Mouse (Mus musculus) midbrain, postnatal 0 days (tissue): ENCODE data around the gene 2610507B11Rik. TPM values are rescaled to one million over a fixed set of nuclear protein-coding genes. Genes with fewer than 3 reads are reported as not detected.

Source experiments
- ATAC-seq: fragments of 200-750 bp; cut with Nextera tagmentation; 2 replicates; pipeline ENCODE4 v1.8.0; 2017; ENCODE audit warnings: moderate number of reproducible peaks, mild to moderate bottlenecking, moderate TSS enrichment, moderate library complexity; ENCODE audit not compliant: low FRiP score
- DNase-seq: peaks from one replicate; pipeline ENCODE4 v3.0.0-alpha.2; 2015; ENCODE audit warnings: low spot score
- H3K27ac ChIP-seq: fragments of 300-500 bp; sonication (generic); 2 replicates; pipeline ENCODE4 v1.5.1; 2014; ENCODE audit warnings: low read depth, mild to moderate bottlenecking, low read length, mixed read lengths
- H3K27me3 ChIP-seq: fragments of 300-500 bp; sonication (generic); 2 replicates; pipeline ENCODE4 v1.6.1; 2014; ENCODE audit warnings: low read length, control low read depth, mixed read lengths; ENCODE audit not compliant: insufficient read depth
- H3K36me3 ChIP-seq: fragments of 300-500 bp; sonication (generic); 2 replicates; pipeline ENCODE4 v1.6.1; 2014; ENCODE audit warnings: low read length, control low read depth, mixed read lengths; ENCODE audit not compliant: insufficient read depth
- H3K4me1 ChIP-seq: fragments of 300-500 bp; sonication (generic); 2 replicates; pipeline ENCODE4 v1.6.1; 2014; ENCODE audit warnings: mild to moderate bottlenecking, control low read depth, antibody characterized with exemption, low read length, mixed read lengths; ENCODE audit not compliant: insufficient read depth
- H3K4me2 ChIP-seq: fragments of 300-500 bp; sonication (generic); 2 replicates; pipeline ENCODE4 v1.6.1; 2014; ENCODE audit warnings: low read depth, mild to moderate bottlenecking, low read length, mixed read lengths; ENCODE audit not compliant: poor library complexity, severe bottlenecking
- H3K4me3 ChIP-seq: fragments of 300-500 bp; sonication (generic); 2 replicates; pipeline ENCODE4 v1.5.1; 2014; ENCODE audit warnings: low read depth, mild to moderate bottlenecking, low read length, moderate library complexity
- H3K9ac ChIP-seq: fragments of 300-500 bp; sonication (generic); replicated peaks from 2 replicates; pipeline ENCODE4 v1.6.1; 2014; ENCODE audit warnings: mild to moderate bottlenecking, low read length, moderate library complexity, mixed read lengths; ENCODE audit not compliant: poor library complexity, severe bottlenecking
- H3K9me3 ChIP-seq: fragments of 300-500 bp; sonication (generic); 2 replicates; pipeline ENCODE4 v1.6.1; 2016; ENCODE audit warnings: low read length, control low read depth
- CTCF ChIP-seq: IDR thresholded peaks from 2 replicates; pipeline ENCODE4 v1.5.1; 2016; ENCODE audit warnings: antibody characterized with exemption, mild to moderate bottlenecking
- WGBS: fragments of 180-500 bp; shearing (Covaris S2); extraction: QIAGEN DNeasy Blood & Tissue Kit; methylation state at CpG from one replicate; pipeline ENCODE4 v1.1.7; 2014; 5-methylcytosine and 5-hydroxymethylcytosine counted together
- polyA plus RNA-seq: library from polyadenylated mRNA; unstranded; fragments of >200 nt; fragmentation: Nextera tagmentation; extraction: Ambion mirVana; gene quantifications from 2 replicates; pipeline ENCODE4 v1.2.1, GENCODE M21; 2015
- total RNA-seq: library from RNA; depleted of rRNA; stranded (reverse); fragments of >200 nt; gene quantifications from 2 replicates; pipeline ENCODE4 v1.2.3, GENCODE M21; 2014

The 2610507B11Rik gene
- total and polyA plus RNA-seq, 2 experiments from 2014 or later: 49.2 to 71.4 TPM

DNA sequence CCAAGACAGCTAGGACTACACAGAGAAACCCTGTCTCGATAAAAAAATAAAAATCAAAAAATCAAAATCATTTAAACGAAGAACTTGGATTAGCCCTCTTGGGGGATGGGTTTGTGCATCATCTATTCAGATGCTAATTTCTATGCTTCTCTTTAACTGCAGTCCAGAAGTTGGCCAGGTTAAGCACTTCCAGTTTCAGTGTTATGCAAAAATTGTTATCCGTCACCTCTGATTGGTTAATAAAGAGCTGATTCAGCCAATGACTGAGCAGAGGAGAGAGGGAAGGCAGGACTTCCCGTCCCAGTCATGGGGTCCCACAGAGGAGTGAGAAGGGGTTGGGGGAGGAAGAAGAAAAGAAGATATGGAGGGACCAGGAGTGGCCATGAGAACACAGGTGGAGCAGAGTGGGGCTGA, 13.8 kb upstream of the 2610507B11Rik start:
- H3K4me1 ChIP-seq: peaks cover 20% of the 10 kb centered on the region

DNA sequence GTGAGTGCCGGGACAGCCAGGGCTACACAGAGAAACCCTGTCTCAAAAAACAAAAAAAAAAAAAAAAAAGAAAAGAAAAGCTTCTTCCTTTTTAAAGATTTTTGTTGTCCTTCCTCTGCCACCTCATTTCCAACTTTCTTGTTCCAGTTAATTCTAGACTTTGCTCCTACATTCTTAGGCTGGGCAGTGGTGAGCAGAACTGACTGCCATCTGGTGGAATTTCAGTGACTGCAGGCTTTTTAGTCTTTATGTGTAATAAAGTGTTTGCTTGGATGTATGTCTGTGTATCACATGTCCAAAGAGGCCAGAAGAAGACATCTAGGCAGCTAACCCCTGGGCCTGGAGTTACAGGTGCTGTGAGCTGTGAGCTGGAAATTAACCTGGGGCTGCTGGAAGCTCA, 4.9 kb upstream of the 2610507B11Rik start:
- no peaks in the 10 kb centered on the region for H3K27me3 ChIP-seq
- no peak overlapping the region for H3K9ac ChIP-seq
- no peak for ATAC-seq
- peak; percentile 10 for DNase-seq
- peaks cover 16% of the 10 kb centered on the region for H3K36me3 ChIP-seq
- H3K4me2 ChIP-seq: no peak overlapping the region
- peak; percentile 61 for TF ChIP-seq CTCF
- no peaks in the 10 kb centered on the region for H3K9me3 ChIP-seq
- no peaks in the 10 kb centered on the region for H3K4me1 ChIP-seq
- H3K4me3 ChIP-seq: no peak overlapping the region
- WGBS: 100% methylated on average over 1 of the region's 1 CpGs
- no peak overlapping the region for H3K27ac ChIP-seq

More for the DNA sequence above, 13.8 kb upstream of the 2610507B11Rik start:
- Histone ChIP-seq H3K9ac (no peak overlapping the region), H3K9me3 (no peaks in the 10 kb centered on the region), H3K4me2 (no peak overlapping the region), H3K27ac (no peak overlapping the region), H3K36me3 (peaks cover 13% of the 10 kb centered on the region), H3K27me3 (no peaks in the 10 kb centered on the region), H3K4me3 (no peak overlapping the region)
- WGBS: 61% methylated on average over 4 of the region's 4 CpGs
- no peak for TF ChIP-seq CTCF
- DNase-seq (no peak), ATAC-seq (no peak)

DNA sequence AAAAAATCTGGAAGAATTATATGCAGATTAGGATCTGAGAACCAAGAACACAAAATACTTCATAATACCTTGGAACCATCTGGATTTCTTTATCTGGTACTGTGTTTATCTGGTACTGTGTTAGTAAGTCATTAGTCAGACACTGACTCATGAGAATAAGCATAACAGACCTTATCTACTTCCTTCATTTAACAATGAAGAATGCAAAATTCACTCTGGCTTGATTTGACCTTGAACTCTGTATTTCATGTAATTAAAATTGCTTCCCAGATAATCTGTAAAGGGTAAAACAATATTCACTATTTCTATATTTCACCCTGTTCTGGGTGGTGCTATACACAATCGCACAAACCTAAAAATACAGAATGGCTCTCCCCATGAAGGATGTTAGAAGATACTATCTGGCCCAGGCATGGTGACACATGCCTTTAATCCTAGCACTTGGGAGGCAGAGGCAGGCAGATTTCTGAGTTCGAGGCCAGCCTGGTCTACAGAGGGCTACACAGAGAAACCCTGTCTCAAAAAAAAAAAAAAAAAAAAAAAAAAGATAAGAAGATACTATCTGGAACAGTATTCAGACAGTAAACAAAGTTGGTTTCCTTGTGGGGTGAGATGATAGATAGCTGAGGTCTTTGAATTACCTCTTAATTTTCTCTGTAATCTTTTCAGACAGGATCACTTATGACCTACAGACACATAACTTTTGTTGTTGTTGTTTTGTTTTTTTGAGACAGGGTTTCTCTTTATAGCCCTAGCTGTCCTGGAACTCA, 878 bp upstream of the 2610507B11Rik start:
- H3K9ac ChIP-seq: 0 out of 2 replicates have a peak overlapping the region, but pooled peaks have one; percentile 84
- H3K27me3 ChIP-seq: no peaks in the 10 kb centered on the region
- DNase-seq (no peak), ATAC-seq (no peak)
- peak overlapping the region; percentile 76 for H3K4me3 ChIP-seq
- H3K4me1 ChIP-seq: no peaks in the 10 kb centered on the region
- no peaks in the 10 kb centered on the region for H3K9me3 ChIP-seq
- peaks cover 17% of the 10 kb centered on the region for H3K36me3 ChIP-seq
- peak overlapping the region; percentile 67; the same call in 1 of the 2 replicates for H3K4me2 ChIP-seq
- no peak overlapping the region for H3K27ac ChIP-seq
- TF ChIP-seq CTCF: no peak
- WGBS: 95% methylated on average over 2 of the region's 2 CpGs

DNA sequence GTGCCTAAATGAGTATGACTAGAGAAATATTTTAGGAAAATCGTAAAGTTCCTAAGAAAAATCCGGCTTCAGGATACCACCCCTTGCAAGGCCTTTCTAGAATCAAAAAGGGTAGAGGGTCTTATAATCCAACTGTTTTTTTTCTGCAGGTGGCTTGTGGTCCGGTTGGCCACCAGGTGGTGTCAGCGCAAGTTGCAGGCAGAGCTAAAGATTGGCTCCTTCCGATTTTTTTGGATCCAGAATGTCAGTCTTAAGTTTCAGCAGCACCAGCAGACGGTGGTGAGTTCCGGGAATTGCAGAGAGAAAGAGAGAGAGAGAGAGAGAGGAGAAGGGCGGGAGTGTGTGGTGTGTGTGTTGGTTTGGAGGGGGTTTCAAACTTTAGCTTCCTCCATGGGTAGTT, 998 bp downstream of the 2610507B11Rik start:
- peak; percentile 81 for TF ChIP-seq CTCF
- H3K4me3 ChIP-seq: peak overlapping the region; percentile 76
- DNase-seq: peak; percentile 89
- H3K9me3 ChIP-seq: no peaks in the 10 kb centered on the region
- H3K27ac ChIP-seq: 0 out of 2 replicates have a peak overlapping the region, but pooled peaks have one; percentile 18
- peak overlapping the region; percentile 67 for H3K4me2 ChIP-seq
- H3K27me3 ChIP-seq: no peaks in the 10 kb centered on the region
- H3K36me3 ChIP-seq: peaks cover 32% of the 10 kb centered on the region
- H3K4me1 ChIP-seq: no peaks in the 10 kb centered on the region
- no peak overlapping the region for H3K9ac ChIP-seq
- 3% methylated on average over 8 of the region's 8 CpGs for WGBS
- ATAC-seq: no peak

DNA sequence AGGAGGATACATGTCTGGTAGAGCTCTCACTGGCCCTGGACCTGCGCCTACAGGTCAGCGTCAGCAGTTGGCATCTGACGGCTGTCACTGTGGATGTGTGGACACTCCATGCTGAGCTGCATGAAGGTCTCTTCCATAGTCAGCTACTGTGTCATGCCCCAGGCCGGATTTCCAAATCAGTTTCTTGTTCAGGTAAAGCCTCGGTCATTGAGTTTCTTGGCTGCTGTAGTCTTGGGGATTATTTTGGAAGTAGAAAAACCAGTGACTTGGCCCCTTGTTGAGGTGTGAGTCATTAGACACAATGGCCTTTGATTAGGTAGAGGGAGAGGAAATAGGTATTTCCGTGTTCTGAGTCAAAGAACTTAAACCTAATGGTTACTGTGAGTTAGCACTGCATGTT, 4.0 kb downstream of the 2610507B11Rik start:
- Histone ChIP-seq H3K4me2 (no peak overlapping the region), H3K4me3 (no peak overlapping the region), H3K9ac (no peak overlapping the region), H3K27ac (no peak overlapping the region), H3K27me3 (no peaks in the 10 kb centered on the region), H3K36me3 (peaks cover 57% of the 10 kb centered on the region), H3K4me1 (no peaks in the 10 kb centered on the region), H3K9me3 (no peaks in the 10 kb centered on the region)
- no peak for ATAC-seq
- no peak for TF ChIP-seq CTCF
- WGBS: 94% methylated on average over 6 of the region's 6 CpGs
- no peak for DNase-seq

DNA sequence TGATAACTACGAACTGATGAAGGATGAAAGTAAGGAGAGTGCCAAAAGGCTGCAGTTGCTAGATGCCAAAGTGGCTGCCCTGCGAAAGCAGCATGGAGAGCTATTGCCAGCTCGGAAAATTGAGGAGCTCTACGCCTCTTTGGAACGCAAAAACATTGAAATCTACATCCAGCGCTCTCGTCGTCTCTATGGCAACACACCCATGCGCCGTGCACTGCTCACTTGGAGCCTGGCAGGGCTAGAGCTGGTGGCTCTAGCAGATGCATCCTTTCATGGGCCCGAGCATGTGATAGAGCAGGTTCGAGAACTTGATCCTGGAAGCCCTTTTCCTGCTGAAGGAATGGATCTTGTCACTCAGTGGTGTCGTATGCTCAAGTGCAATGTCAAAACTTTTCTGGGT, 10.4 kb downstream of the 2610507B11Rik start:
- H3K4me2 ChIP-seq: no peak overlapping the region
- H3K9me3 ChIP-seq: no peaks in the 10 kb centered on the region
- no peaks in the 10 kb centered on the region for H3K27me3 ChIP-seq
- WGBS: 81% methylated on average over 13 of the region's 13 CpGs
- H3K9ac ChIP-seq: no peak overlapping the region
- no peak overlapping the region for H3K27ac ChIP-seq
- peaks cover 78% of the 10 kb centered on the region for H3K36me3 ChIP-seq
- no peak for TF ChIP-seq CTCF
- no peak overlapping the region for H3K4me3 ChIP-seq
- no peak for ATAC-seq
- no peak for DNase-seq
- no peaks in the 10 kb centered on the region for H3K4me1 ChIP-seq
